Mouse (Mus musculus) left cerebral cortex, adult 8-10 months (tissue): Measurements from ENCODE around the gene Krt77. TPM values are rescaled to one million over a fixed set of nuclear protein-coding genes. Genes with fewer than 3 reads are reported as not detected.

Source experiments
- DNase-seq, 2 experiments: peaks; one replicate each; pipeline ENCODE4 v3.0.0; 2022; ENCODE audit warnings: low spot score in 2 of 2
- microRNA-seq, 2 experiments: library from miRNA; unstranded; fragments of <30 nt; microRNA quantifications; one replicate each; pipeline ENCODE4 v1.2.0; 2022
- total RNA-seq, 4 experiments: library from RNA; stranded (reverse); gene quantifications; 2 replicates each; pipeline ENCODE4 v1.2.4; 2022

The Krt77 gene
- total RNA-seq, 4 experiments from 2014 or later: 7.2 to 11.8 (median 10.0) TPM

- no peak for DNase-seq
Observed at GRCm38 (mm10) chr15:101834784-101835328, 34.6 kb downstream of the Krt77 start.

GRCm38 (mm10) chr15:101833131-101833530 lies 36.4 kb downstream of the Krt77 start:
- no peak for DNase-seq

- no peak for DNase-seq
Observed at GRCm38 (mm10) chr15:101829441-101829840, 40.1 kb downstream of the Krt77 start.

GRCm38 (mm10) chr15:101821786-101822185 lies 47.7 kb downstream of the Krt77 start:
- DNase-seq: no peak

GRCm38 (mm10) chr15:101817875-101818274 lies 51.6 kb downstream of the Krt77 start, which contains the start of gene Krt2:
Krt2 (minus strand) TSS chr15:101818169.
- no peak for DNase-seq

Small RNAs within 50 kb of the gene (microRNA-seq; reads per million reads assigned to microRNA genes)
- 0 reads per million in 2 experiments for gene Gm44356

Other genes starting within 250 kb of the Krt77 start
- gene Gm5414, start 241.5 kb downstream of the Krt77 start, total RNA-seq: not detected
- gene Gm5478, start 222.3 kb downstream of the Krt77 start, total RNA-seq: not detected
- not detected for gene Krt6b, start 189.4 kb downstream of the Krt77 start, total RNA-seq
- gene Krt6a, start 175.4 kb downstream of the Krt77 start, total RNA-seq: not detected
- gene Krt5, start 156.8 kb downstream of the Krt77 start, total RNA-seq: not detected
- gene Krt71, start 126.6 kb downstream of the Krt77 start, total RNA-seq: not detected
- gene Krt72, start 83.2 kb downstream of the Krt77 start, total RNA-seq: not detected
- gene Krt73, start 67.4 kb downstream of the Krt77 start, total RNA-seq: 1 to 10 TPM in 3 of 4 experiments, under 1 TPM in 1; 0.76 to 1.4 (median 1.1) TPM
- under 1 TPM; 0.17 to 0.82 (median 0.39) TPM for gene Krt2, start 51.5 kb downstream of the Krt77 start, total RNA-seq
- 1 to 10 TPM; 1.7 to 3.3 (median 2.6) TPM for gene Krt1, start 18.9 kb downstream of the Krt77 start, total RNA-seq
- not detected for gene Krt76, start 23.2 kb upstream of the Krt77 start, total RNA-seq
- gene Krt4, start 55.0 kb upstream of the Krt77 start, total RNA-seq: not detected
- gene Krt79, start 70.6 kb upstream of the Krt77 start, total RNA-seq: not detected
- not detected for gene Krt78, start 84.6 kb upstream of the Krt77 start, total RNA-seq
- gene Krt8, start 134.8 kb upstream of the Krt77 start, total RNA-seq: under 1 TPM; 0.17 to 0.95 (median 0.23) TPM
- 1 to 10 TPM in 2 of 4 experiments, under 1 TPM in 2; 0.26 to 2.5 (median 1.3) TPM for gene Krt18, start 158.5 kb upstream of the Krt77 start, total RNA-seq
- gene Eif4b, start 204.1 kb upstream of the Krt77 start, total RNA-seq: 100 to 1,000 TPM; 191 to 203 (median 200) TPM
- gene Tns2, start 230.7 kb upstream of the Krt77 start, total RNA-seq: 10 to 100 TPM; 23.3 to 29.5 (median 24.3) TPM